Mouse (Mus musculus): Measurements from ENCODE around the gene BC030499. TPM values are rescaled to one million over a fixed set of nuclear protein-coding genes. Genes with fewer than 3 reads are reported as not detected.

Gene BC030499
- polyA plus RNA-seq, 1 experiment from 2014 or later, result 0.69 TPM

DNA sequence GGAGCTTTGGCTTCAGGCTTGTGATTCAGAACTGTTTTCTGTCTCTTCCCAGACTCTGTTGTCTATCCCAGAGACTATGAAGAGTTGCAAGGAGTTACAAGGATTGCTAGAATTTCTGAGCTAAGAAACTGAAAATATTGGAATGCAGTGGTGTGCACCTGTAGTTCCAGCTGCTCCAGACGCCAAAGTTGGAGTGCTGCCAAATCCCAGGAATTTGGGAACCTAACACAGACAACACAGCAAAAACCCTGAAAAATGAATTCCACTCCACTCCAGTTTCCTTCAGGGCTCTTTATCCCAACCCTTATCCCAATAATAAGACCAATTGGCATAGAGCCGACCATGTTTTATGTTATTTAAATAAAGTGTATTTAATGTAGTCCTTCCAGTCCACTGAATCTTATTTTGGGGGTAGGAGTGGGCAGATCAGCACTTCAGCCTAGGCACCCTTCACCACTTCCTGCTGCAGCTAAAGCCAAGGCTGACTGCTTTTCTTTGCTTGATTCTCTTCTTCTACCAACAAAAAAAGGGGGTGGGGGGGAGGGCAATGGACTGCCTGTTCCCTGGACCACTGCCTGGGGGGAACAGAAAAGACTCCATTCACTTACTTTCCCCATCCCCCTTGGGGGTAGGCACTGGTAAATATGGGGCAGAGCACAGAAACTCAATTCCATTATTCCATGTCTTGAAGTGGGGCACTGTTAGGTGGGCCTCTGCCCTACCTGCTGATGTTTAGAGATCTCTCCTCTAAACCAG, 31.6 kb downstream of the BC030499 start:
- no peak for DNase-seq (ENCODE audit: low spot score)
- H3K9me3 ChIP-seq, result no peaks in the 10 kb centered on the region
- H3K4me3 ChIP-seq, result peak overlapping the region; percentile 44
- no peaks in the 10 kb centered on the region for H3K27me3 ChIP-seq (ENCODE audit: insufficient read depth, poor library complexity, severe bottlenecking)
- WGBS, result 69% methylated on average over 2 of the region's 2 CpGs
- peaks cover 75% of the 10 kb centered on the region for H3K36me3 ChIP-seq
- H3K27ac ChIP-seq, result peak overlapping the region; percentile 71
- peaks cover 23% of the 10 kb centered on the region for H3K4me1 ChIP-seq

DNA sequence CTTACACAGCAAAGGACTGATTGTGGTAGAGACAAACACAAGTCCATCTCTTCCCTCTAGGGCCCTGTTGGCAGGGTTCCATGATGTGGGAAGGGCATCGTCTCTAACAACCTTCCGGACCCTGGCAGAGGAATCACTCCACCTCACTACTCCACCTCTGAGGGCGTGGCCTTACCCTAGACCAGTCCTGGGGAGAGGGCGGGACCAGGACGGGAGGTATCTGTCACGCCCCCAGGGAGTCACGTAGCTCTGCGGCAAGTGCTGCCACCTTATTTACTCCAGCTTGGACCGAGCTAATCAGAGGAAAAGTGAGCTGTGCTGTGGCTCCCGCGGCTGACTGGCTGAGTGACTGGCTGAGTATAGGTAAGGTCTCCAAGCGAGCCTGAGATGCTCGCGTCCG, 32.2 kb downstream of the BC030499 start, which contains the start of gene Aldoc:
Gene Aldoc, plus strand, starts transcription at position 109 of the 400 bp plus-strand sequence.
- H3K4me1 ChIP-seq, result peaks cover 23% of the 10 kb centered on the region
- 4% methylated on average over 15 of the region's 15 CpGs for whole genome bisulfite sequencing
- no peaks in the 10 kb centered on the region for H3K27me3 ChIP-seq (ENCODE audit: insufficient read depth, poor library complexity, severe bottlenecking)
- H3K27ac ChIP-seq, result peak within 1 kb of the TSS; percentile 71
- peaks cover 69% of the 10 kb centered on the region for H3K36me3 ChIP-seq
- H3K9me3 ChIP-seq, result no peaks in the 10 kb centered on the region
- peak within 1 kb of the TSS; percentile 44 for H3K4me3 ChIP-seq
- peak; percentile 96 for DNase-seq (ENCODE audit: low spot score)

DNA sequence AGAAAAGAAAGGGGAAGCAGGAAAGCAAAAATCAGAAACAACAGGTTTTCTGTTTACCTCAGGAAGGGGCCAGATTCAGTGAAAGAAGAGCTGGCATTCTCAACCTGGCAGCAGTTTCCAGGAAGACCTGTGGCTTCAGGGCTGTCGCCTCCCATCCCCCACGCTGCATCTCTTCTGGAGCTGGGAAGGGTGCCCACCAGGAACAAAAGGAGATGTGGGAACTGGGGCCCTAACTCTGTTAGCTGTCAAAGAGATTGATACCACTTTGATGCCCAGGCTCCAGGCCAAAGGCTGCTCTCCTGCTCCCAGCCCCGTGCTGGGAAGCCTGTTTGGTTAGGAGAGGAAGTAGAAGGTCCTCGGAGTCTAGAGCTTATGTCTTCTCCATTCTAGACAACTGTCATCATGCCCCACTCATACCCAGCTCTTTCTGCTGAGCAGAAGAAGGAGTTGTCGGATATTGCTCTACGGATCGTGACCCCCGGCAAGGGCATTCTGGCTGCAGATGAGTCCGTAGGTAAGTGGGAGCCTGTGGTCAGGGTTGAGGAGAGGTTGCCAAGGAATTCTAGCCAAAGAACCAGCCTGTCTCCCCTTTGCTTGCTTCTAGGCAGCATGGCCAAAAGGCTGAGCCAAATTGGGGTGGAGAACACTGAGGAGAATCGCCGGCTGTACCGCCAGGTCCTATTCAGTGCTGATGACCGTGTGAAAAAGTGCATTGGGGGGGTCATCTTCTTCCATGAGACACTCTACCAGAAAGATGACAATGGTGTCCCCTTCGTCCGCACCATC, 33.6 kb downstream of the BC030499 start:
- peaks cover 55% of the 10 kb centered on the region for H3K36me3 ChIP-seq
- H3K27me3 ChIP-seq (ENCODE audit: insufficient read depth, poor library complexity, severe bottlenecking), result no peaks in the 10 kb centered on the region
- WGBS, result 87% methylated on average over 15 of the region's 15 CpGs
- DNase-seq (ENCODE audit: low spot score), result no peak
- no peak overlapping the region for H3K27ac ChIP-seq
- peaks cover 30% of the 10 kb centered on the region for H3K4me1 ChIP-seq
- no peaks in the 10 kb centered on the region for H3K9me3 ChIP-seq
- no peak overlapping the region for H3K4me3 ChIP-seq

DNA sequence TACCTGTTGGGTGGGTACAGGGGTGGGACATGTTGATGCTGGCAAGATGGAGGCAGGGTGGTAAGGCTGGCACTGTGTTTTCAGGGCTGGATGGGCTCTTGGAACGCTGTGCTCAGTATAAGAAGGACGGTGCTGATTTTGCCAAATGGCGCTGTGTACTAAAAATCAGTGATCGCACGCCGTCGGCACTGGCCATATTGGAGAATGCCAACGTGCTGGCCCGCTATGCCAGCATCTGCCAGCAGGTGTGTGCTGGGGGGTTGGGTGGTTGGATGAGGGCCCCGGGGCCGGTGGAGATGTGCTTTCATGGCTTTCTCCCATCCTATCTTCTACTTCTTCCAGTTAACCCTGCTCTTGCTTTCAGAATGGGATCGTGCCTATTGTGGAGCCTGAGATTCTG, 34.3 kb downstream of the BC030499 start:
- Histone ChIP-seq H3K9me3 (no peaks in the 10 kb centered on the region), H3K36me3 (peaks cover 48% of the 10 kb centered on the region), H3K27me3 (ENCODE audit: insufficient read depth, poor library complexity, severe bottlenecking) (no peaks in the 10 kb centered on the region), H3K4me1 (peaks cover 32% of the 10 kb centered on the region), H3K4me3 (no peak overlapping the region), H3K27ac (no peak overlapping the region)
- no peak for DNase-seq (ENCODE audit: low spot score)
- 91% methylated on average over 12 of the region's 12 CpGs for WGBS

DNA sequence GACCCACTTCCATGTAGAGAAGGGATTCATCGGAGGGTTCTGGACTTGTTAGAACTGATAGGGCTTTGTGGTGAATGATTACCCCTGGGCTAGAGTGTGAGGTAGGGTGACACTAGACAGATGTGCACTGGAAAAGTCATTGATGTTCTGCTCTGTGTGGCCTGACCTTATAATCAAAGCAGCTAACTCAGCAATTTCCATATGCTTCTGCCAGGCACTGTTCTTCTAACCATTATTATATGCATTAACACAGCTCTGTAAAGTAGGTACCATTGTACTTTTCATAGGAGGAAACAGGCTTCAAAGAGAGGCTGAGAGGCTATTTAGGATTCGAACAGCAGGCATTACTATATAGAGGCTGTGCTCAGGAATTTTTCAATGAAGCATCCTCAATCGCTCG, 36.6 kb downstream of the BC030499 start:
- Histone ChIP-seq H3K27ac (no peak overlapping the region), H3K9me3 (no peaks in the 10 kb centered on the region), H3K4me1 (peaks cover 29% of the 10 kb centered on the region), H3K27me3 (ENCODE audit: insufficient read depth, poor library complexity, severe bottlenecking) (no peaks in the 10 kb centered on the region), H3K4me3 (no peak overlapping the region), H3K36me3 (peaks cover 29% of the 10 kb centered on the region)
- DNase-seq (ENCODE audit: low spot score), result no peak
- 90% methylated on average over 4 of the region's 4 CpGs for WGBS

DNA sequence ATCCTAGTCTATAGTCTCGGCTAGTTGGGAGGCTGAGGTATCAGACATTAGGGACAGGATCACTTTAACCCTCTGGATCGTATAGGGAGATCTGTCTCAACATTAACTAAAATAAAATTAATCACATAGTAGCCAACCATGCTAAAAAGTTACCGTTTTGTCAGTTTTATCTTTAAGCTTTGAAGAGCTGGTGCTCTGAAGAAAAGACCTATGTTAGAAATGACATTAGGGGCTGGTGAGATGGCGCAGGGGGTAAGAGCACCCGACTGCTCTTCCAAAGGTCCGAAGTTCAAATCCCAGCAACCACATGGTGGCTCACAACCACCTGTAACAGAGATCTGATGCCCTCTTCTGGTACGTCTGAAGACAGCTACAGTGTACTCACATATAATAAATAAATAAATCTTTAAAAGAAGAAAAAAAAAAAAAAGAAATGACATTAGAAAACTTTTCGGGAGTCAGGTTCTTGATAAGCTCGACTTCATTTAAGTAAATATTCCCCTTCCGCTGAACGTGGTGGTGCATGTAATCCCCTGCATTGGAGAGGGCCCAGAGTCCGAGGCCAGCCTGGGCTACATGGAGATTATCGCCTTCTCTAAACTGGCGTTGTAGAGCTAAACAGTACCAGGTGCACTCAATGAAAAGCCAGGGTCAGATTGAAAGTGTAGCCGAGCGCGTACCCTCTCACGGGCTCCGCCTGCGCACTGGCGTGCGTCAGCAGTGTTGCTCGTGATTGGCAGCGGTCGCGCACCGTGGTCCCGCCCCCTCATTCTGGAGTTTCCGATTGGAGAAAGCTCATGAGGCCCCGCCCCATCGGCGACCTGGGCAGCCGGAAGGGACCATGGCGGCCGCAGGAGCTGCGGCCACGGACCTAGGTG, 37.2 kb downstream of the BC030499 start, which contains the start of gene Pigs:
Gene Pigs, plus strand, starts transcription at position 782 of the 878 bp plus-strand sequence.
- Histone ChIP-seq H3K4me1 (peaks cover 22% of the 10 kb centered on the region), H3K27ac (peak within 1 kb of the TSS; percentile 85), H3K27me3 (ENCODE audit: insufficient read depth, poor library complexity, severe bottlenecking) (no peaks in the 10 kb centered on the region), H3K4me3 (peak within 1 kb of the TSS; percentile 91), H3K9me3 (no peaks in the 10 kb centered on the region), H3K36me3 (peaks cover 29% of the 10 kb centered on the region)
- 11% methylated on average over 37 of the region's 37 CpGs for WGBS
- DNase-seq (ENCODE audit: low spot score), result peak; percentile 98

DNA sequence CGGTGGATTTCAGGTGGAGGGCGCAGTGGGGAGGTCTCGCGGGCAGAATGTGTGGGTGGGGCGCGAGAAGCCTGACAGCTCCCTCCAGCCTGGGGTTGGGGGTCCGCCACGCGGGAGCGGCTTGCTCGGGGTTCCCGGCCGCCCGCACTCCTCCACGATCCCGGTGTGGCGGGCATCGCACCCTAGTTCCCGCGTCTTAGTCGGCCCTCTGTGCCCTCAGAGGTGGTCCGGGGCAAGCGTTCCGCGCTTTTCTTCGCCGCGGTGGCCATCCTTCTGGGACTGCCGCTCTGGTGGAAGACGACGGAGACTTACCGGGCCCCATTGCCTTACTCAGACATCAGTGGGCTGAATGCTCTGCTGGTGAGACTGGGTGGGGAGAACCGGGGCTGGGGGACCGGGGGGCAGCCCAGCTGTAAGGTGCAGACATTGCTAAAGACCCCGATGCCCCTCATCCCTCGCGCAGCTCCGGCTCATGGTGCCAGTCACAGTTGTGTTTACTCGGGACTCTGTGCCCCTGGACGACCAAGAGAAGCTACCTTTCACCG, 37.9 kb downstream of the BC030499 start:
- Histone ChIP-seq H3K27ac (peak overlapping the region; percentile 85), H3K27me3 (ENCODE audit: insufficient read depth, poor library complexity, severe bottlenecking) (no peaks in the 10 kb centered on the region), H3K4me3 (peak overlapping the region; percentile 91), H3K4me1 (peaks cover 15% of the 10 kb centered on the region), H3K9me3 (no peaks in the 10 kb centered on the region), H3K36me3 (peaks cover 35% of the 10 kb centered on the region)
- 1% methylated on average over 41 of the region's 41 CpGs for WGBS
- DNase-seq (ENCODE audit: low spot score), result no peak

DNA sequence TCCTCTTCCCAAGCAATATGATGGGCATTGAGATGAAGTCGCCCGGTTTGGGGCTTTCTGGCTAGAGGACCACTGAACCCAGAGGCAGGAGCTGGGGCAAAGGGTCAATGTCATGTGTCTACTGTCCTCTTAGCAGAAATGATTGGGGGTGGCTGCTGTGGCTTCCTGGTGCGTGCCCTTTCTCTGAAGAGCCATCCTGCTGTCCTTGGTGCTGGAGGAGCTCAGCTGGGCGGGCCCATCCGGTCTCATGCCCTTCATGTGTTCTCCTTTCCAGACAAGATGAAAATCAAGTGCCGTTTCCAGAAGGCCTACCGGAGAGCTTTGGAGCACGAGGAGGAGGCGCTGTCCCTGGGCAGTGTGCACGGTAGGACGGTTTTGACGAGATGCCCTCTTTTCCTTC, 42.0 kb downstream of the BC030499 start:
- peak; percentile 65 for DNase-seq (ENCODE audit: low spot score)
- Histone ChIP-seq H3K9me3 (no peaks in the 10 kb centered on the region), H3K4me3 (no peak overlapping the region), H3K36me3 (peaks cover 51% of the 10 kb centered on the region), H3K27me3 (ENCODE audit: insufficient read depth, poor library complexity, severe bottlenecking) (no peaks in the 10 kb centered on the region), H3K27ac (no peak overlapping the region), H3K4me1 (peaks cover 8% of the 10 kb centered on the region)
- WGBS, result 93% methylated on average over 12 of the region's 12 CpGs

DNA sequence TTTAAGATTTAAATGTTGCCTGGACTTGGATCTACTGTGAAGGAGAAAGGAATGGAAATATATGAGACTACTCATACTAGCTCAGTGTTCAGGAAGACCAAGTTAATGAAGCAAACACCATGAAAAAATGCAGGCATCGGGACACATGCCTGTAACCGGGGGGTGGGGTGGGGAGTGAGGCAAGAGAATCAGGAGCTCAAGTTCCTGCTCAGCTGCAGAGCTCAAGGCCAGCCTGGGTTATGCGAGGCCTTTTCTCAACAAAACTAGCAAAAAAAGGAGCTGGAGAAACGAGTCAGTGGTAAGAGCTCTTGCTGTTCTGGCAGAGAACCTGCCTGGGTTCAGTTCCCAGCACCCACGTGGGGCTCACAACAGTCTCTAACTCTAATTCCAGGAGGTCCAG, 43.4 kb downstream of the BC030499 start:
- Histone ChIP-seq H3K4me1 (peaks cover 4% of the 10 kb centered on the region), H3K4me3 (no peak overlapping the region), H3K36me3 (peaks cover 59% of the 10 kb centered on the region), H3K9me3 (no peaks in the 10 kb centered on the region), H3K27me3 (ENCODE audit: insufficient read depth, poor library complexity, severe bottlenecking) (no peaks in the 10 kb centered on the region), H3K27ac (no peak overlapping the region)
- DNase-seq (ENCODE audit: low spot score), result no peak
- WGBS, result 85% methylated on average over 5 of the region's 5 CpGs

DNA sequence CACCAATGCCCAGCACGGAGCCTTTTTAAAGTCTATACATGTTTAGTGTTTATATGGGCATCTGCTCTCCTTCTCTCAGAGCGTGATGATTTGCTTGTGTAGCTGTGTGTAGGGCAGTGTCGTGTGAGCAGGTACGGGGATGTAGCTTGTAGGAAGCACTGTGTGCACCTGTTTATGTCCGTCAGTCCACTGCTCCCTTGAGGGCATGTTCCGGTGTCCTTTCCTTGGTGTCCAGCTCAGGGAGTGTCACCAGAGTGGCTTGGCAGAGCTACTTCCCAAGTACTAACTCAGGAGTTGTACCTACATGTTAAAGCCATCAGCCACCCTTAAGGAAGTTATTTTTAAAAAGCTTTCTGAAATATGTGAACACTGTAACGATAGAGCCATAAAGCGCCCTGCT, 46.4 kb downstream of the BC030499 start:
- no peaks in the 10 kb centered on the region for H3K9me3 ChIP-seq
- 95% methylated on average over 8 of the region's 8 CpGs for WGBS

DNA sequence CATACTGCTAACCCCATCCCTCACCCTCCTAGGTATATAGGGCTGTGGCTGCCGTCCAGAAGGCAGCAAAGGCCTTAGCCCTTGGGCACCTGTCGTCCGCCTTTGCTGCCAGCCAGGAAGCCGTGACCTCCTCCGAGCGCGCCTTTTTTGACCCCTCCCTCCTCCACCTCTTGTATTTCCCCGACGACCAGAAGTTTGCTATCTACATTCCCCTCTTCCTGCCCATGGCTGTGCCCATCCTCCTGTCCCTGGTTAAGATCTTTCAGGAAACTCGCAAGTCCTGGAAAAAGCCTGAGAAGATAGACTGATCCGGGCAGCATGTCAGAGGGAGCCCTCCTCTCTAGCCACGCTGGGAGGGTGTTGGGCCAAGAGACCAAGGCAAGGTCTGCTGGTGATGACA, 51.1 kb downstream of the BC030499 start:
- Histone ChIP-seq H3K4me3 (no peak overlapping the region), H3K4me1 (peaks cover 39% of the 10 kb centered on the region), H3K27ac (no peak overlapping the region), H3K9me3 (no peaks in the 10 kb centered on the region), H3K27me3 (ENCODE audit: insufficient read depth, poor library complexity, severe bottlenecking) (no peaks in the 10 kb centered on the region), H3K36me3 (peaks cover 44% of the 10 kb centered on the region)
- DNase-seq (ENCODE audit: low spot score), result no peak
- WGBS, result 69% methylated on average over 12 of the region's 12 CpGs

More for the DNA sequence above, 46.4 kb downstream of the BC030499 start:
- Histone ChIP-seq H3K27me3 (ENCODE audit: insufficient read depth, poor library complexity, severe bottlenecking) (no peaks in the 10 kb centered on the region), H3K27ac (no peak overlapping the region), H3K4me1 (no peaks in the 10 kb centered on the region), H3K36me3 (peaks cover 83% of the 10 kb centered on the region), H3K4me3 (no peak overlapping the region)
- DNase-seq (ENCODE audit: low spot score), result no peak
